Mouse (Mus musculus) yolk sac, embryonic 10.5 days (tissue): ENCODE measurements around the gene Mphosph9.
A peak's percentile ranks its signal among the peaks of the same experiment; 100 is the strongest.

Experiments used
- DNase-seq: peaks from one replicate; pipeline ENCODE4 v3.0.0-alpha.2; 2017; ENCODE audit warnings: low spot score

Mphosph9 gene

DNA sequence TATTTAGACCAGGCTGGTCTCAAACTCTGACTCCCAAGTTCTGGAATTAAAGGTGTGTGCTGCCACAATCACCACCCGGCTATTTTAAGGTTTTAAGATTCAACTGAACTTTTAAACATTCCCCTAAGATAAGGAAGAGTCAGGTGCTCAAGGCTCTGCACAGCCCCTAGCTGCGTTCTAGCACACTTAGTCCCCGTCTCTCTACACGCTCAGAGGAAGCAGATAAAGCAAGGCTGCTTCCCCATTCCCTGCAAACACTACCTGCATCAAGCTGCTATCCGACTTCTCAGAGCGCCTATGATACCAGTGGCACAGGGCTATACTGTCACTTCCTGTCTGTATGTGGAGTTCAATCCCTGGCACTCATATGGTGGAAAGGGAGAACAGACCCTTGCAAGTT lies 60.1 kb downstream of the Mphosph9 start:
- no peak for DNase-seq

DNA sequence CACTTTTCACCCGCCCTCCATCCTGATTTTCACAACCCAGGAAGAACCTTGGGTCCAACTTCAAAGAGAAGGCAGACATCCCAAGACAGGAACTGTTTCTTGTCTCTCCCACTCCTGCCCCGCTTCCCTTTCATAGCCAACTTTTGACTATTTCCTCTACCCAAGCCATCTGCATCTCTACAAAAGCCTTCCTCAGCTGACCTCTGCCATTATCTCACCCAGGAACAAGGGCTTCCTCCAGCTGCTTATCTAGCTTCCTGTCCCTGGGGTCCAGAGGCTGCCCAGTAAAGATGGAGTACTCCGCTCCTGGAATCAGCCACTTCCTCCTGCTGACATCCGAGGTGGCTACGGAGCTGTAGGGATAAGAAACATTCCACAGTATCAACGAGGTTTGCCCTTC lies 61.0 kb downstream of the Mphosph9 start:
- DNase-seq = no peak

DNA sequence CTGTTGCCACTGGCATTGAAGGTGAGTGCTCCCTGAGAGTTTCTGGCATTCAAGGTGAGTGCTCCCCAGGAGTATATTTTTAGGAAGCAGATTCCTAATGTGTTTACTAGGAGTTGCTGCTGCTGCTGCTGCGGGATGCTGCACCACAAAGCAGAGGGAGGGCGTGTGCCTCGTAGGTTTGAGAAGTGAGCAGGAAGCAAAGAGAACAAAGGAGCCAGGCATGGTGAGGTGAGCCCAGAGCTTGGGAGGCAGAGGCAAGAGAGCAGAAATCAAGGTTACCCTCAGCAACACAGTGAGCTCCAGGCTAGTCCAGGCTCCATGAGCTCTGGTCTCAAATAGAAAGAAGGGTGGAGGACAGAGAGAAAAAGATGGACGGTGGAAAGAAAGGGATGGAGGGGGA lies 64.5 kb downstream of the Mphosph9 start:
- DNase-seq = no peak

DNA sequence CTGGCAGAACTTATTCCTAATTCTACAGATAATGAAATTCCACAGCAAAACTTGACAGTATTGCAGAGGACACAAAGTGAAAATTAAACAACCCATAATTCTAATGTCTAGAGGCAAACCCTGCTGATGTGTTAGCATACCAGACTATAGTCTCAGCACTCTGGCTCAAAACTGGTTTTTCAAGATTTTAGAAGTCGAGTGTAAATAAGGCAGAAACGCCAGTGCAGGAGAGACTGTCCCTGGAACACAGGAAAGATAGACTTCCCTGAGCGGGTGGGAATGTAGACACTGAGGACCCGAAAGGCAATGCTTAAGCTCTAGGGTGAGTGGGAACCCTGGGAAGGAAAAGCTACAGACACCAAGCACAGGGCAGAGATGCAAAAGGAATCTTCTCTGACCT lies 65.7 kb downstream of the Mphosph9 start:
- DNase-seq = no peak

DNA sequence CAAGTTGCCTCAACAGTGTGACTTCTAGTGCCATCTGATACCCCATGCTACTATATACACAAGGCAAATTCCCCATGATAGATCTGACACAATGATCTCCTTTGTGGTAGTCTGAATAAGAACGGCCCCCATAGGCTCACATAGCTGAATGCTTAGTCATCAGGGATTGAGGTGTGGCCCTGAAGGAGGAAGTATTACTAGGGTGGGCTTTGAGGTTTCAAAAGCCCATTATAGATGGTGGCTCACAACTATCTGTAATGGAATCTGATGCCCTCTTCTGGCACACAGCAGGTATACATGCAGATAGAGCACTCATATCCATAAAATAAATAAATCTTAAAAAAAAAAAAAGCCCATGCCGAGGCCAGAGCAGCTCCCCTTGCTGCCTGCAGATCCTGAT lies 68.6 kb downstream of the Mphosph9 start:
- DNase-seq = no peak

DNA sequence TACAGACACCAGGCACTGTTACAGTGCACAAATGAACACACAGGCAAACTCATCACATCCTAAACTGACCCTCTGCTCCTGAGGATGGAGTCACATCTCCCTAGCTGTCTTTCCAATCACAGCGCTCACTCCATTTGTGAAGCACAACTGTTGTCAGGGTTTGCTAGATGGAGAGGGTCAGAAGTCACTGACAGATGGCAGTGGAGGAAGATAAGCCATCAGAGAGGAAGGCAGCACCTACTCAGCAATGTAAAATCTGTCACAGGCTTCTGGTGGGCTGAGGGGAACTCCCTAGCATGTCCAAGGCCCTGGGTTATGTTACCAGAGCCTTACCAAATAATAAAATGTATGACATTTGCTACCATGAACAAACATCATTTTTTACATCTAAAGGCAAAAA lies 69.7 kb downstream of the Mphosph9 start:
- no peak for DNase-seq

DNA sequence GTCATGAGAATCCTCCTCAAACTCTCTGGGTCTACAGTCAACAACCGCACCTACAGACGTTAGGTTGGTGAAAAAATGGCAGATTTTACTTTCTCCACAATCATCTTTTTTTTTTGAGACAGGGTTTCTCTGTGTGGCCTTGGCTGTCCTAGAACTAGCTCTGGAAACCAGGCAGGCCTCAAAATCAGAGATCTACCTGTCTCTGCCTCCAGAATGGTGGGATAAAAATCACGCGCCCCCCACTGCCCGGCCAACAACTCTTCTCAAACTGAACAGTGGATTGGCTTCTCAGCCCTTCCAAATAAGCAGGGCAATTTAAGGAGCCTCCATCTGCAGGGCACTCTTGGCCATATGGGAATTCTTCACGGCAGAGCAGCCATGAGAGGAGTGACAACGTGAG lies 72.6 kb downstream of the Mphosph9 start:
- DNase-seq = no peak

DNA sequence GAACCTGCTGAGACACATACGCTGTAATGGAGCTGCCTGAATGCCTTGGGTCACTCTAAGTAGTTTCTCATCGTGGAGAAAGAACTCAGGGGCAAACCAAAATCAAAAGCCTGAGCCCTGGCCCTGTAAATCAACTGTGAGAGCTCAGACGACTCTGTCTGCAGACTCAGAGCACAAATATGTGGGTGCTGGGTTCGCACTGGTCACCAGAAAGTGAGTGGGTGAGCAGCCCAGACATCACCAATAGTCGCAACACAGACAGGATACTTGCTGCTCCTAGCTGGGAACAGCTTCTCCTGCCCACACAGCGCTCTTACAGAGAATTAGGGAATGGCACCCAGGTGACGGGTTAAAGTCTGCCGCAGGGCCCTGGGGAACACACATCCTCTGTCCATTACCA lies 74.2 kb downstream of the Mphosph9 start:
- DNase-seq = no peak

DNA sequence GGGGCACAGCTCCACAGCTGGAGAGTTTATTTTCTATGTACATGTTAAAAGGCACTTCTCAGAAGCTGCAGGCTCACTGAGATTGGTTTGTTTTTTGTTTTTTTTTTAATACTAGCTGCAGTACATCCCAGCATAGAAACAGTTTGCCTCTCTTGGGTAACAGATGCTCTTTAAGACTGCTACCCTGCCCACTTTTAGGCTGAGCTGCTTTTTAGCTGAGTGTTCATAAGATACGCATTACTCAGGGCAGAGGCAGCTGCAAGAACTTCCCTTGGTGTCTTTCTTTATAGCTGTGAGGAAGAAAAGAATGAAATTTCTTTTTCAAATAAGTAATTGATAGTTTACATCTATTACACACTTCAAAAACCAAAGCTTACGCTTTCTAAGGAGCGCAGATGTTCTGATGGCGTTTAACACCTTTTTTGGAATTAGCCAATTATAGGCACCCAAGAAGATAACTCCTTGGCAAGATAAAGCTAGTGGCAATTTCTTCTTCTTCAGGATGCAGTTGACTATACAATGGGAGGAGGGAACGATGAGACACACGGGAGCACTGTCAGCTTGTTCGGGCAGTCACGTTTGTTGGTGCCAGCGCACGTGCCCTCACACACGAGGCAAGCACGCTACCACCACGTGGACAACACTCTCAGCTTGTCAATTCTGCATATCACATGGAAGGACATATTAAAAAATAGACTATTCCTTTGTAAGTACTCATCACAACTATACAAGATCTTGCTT lies 75.0 kb downstream of the Mphosph9 start:
- DNase-seq = no peak

DNA sequence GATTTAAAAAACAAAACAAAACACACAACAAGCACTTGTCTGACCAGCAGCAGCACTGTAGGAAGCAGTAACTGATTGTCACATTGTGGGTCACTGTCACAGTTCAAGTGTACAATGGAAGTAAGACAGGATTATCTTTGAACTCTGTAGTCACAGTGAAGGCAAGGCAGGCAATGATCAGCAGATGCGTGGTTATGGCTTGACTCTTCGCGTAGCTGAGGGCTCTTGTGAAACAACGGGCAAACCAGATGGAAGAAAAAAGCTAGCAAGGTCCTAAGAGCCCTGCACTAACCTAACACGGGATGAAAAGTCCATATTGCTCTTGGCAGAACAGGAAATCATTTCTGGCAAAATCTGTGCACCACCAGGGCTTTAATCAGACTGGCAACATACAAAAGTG lies 76.7 kb downstream of the Mphosph9 start:
- DNase-seq = no peak

DNA sequence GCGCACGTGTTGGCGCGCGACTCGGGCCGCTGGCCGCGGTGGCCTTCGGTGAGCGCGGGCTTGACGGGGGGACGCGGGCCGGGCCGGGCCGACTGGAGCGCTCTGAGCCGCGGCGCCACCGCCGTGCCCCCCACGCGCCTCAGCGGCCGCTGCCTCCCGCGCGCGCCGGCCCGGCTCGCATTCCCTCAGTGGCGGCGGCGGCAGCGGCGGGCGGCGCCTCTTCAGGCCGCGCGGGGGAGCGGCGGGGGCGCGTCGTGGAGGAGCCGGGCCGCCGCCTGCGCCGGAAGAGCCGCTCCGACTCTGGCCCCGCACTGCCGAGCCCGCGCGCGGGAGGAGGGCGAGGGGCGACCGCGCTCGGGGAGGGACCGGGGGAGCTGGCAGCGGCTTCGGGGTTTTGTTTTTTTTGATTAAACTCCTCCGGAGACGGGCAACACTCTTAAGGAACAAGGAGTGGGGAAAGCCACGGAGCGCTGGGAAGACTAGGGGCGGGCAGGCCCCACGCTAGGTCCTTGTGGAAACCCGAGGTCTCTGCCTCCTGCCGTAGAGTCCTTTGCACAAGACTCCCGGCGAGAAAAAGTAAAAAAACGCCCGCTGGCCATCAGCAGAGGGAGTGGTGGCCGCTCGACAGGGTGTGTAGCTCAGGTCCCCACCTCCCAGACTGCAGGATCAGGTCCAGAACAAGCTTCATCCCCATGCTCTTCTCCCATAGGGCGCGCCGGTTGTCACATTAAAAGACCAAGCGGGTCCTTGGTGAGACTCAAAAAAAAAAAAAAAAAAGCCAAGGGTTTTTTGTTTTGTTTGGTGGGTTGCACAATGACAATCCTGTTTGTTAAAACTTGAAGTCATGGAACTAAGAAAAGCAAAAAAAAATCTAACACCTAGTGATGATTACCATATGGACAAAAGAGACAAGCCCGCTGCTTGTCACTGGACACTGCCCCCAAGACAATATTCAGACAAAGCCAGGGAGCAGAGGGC lies 77.9 kb downstream of the Mphosph9 start, which contains the start of gene Pitpnm2:
TSS of gene Pitpnm2 (minus strand) at position 147 of the 978 bp plus-strand sequence.
- no peak for DNase-seq

DNA sequence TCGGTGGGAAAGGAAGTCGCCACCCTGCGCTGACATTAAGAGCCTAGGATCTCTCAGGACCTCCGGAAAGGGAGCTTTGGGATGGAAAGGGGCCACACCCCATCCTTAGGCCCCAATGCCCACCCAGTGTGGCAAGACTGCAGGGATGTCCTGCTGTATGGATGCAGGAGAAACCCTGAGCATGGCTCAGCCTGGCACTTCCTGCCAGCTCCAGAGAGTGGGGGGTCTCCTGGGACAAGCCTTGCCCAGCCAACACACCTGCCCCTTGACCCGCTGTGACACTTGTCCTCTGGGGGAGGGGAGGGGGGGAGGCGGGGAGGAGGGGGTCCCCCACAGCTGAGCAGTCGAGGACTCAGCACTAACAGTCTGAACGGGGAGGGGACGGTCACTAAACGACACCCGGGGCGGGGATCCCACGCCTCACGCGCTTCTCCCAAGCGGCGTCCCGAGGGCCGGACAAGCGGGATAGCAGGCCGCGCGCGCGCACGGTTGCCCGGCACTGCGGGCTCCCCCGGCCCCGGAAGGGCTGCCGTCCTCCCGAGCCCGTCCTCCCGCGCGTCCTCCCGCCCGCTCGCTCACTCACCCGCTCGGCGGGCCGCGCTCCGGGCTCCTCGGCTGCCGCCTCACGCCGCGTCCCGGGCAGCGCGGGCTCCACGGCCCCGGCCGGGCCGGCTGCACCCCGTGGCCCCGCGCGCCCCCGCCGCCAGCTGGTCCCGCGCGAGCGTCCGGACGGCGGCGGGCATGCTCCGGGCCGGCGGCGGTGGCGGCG lies 78.7 kb downstream of the Mphosph9 start:
- peak; percentile 59 for DNase-seq

DNA sequence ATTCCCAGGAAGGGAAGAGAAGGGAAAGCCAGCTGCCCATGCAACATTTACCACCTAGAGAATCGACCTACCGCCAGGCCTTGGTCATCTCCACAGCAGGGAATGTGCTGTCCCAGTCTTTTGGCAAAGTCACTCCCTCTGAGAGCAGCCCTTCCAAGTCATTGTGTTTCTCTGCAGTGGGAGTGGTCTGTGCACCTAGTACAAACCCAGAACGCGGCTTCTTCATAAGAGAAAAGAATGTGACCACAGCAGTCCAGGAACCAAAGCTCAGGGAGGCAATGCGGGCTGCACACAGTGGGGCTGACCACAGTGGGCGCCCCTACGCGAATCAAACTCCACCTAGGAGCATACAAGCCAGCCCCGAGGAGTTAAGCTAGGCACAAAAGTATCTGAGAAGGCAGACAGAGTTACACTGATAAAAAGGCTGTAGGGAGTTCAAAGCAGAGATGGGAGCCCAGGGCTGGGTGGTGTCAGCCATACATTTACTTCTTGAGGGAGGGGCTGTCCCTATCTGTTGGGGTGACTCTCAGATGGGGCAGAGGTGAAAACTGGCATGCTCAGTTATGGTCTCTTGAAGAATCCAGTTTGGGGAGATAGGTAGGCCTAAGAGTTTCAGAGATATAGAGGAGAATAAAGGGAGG lies 79.7 kb downstream of the Mphosph9 start:
- DNase-seq = no peak

DNA sequence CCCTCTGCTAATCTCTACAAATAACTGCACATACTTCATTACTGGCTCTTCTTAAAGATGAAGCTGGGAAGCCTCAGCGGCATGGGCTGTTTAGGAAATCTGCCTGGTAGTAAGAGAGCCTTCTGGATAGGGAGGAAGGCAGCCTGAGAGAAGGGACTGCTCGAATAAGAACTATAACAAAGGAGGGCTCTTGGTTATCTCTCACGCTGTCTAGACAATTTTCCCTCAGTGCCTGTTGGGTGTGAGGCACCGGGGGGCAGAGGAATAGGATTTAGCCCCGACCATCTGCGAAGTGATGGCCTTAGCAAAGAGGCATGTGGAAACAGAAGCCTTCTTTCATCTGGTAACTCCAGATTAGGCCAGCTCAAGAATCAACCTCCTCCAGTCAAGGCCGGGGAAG lies 80.5 kb downstream of the Mphosph9 start:
- no peak for DNase-seq

DNA sequence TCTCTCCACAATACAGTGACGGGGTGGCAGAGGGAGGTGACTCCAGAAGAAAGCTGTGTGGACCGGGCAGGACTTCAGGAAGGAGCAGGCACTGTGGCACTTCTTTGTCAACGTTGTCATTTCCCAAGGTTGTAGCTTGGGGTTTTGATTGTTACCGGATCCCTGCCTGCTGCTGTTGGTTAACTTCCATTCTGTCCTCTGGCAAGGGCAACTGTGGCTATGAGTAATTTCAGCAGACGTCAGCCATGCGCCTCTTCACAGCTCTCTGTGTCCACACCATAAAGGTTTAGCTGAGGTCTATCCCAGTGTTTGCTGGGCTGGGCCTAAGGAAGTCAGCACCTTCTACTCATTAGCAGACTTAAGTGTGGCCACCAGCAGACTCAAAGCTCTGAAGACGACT lies 82.9 kb downstream of the Mphosph9 start:
- DNase-seq = no peak

DNA sequence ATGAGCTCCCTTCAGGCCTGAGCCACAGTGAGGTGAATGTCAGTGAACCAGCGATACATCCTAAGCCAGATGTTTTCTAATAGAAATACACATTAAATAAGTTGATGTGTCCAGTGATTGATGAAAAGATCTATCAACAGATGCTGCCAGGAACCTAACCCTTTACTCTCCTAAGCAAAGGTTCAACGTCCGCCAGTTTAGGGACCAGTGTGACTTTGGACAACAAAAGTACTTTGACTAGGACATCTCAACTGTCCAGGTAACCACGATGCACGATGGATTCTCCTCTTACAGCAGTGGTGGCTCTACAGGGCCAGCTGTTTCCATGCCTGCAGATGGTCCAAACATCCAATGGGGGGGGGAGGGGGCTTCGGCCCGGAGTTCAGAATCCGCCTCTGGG lies 83.3 kb downstream of the Mphosph9 start:
- no peak for DNase-seq

DNA sequence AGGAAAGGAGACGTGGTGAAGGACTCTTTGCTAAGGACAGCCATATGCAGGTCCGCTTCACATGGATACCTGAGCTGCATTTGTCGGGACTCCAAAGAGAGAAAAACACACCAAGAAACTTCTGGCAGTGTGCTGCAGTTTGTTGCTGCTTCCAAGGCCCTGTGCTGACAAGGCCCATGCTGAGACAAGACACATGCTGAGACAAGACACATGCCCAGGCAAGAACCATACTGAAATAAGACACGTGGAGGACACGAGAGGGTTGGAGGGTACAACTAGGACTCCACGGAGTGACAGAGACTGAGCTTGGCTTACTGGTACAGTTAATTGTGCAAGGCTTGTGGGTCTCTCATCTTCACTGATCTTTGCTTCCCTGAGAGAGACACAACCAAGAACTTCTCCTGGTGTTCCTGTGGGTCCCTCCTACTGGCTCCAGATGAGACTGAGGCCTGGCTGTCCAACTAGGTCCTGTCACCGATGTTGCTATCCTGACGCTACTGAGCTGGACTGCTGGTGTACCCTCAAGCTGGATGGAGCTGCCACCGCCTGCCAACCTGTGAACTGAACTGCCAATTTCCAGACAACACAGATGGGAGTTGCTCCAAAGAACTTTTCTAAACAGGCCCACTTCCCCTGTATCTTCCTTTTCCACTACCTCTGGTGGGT lies 84.4 kb downstream of the Mphosph9 start:
- DNase-seq = no peak

DNA sequence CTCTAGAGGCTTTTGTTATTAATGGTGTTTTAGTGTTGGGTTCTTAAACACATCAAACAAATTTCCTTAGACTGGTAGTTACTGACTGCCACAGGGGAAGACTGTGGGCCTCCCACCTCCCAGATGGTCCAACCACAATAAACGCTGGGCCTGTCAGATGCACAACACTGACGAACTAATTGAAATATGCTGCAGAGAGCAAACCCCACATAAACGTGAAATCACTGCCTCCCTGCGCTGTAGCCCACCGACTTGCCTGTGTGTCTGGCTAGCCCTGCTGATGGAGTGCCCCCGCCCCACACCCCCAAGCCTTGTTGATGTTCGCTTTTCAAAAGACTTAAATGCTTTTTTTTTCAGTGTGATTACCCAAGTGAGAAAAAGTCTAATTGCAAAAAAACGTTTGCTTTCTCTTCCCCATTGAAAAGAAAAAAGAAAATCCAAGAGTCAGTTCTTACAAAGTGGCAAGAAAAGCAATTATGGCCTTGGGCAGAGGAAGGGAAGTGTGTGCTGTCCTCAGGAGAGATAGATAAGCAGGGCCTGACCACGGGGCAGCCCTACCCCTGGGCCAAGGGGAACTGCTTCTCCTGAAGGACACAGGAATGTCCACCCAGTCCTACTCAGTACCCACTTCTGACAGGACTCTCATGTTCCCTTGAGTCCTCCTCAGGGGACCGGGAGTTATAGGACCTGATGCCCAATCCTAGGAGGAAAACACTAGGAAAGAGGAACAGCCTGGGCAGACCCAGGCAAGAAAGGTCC lies 85.9 kb downstream of the Mphosph9 start:
- DNase-seq = no peak

DNA sequence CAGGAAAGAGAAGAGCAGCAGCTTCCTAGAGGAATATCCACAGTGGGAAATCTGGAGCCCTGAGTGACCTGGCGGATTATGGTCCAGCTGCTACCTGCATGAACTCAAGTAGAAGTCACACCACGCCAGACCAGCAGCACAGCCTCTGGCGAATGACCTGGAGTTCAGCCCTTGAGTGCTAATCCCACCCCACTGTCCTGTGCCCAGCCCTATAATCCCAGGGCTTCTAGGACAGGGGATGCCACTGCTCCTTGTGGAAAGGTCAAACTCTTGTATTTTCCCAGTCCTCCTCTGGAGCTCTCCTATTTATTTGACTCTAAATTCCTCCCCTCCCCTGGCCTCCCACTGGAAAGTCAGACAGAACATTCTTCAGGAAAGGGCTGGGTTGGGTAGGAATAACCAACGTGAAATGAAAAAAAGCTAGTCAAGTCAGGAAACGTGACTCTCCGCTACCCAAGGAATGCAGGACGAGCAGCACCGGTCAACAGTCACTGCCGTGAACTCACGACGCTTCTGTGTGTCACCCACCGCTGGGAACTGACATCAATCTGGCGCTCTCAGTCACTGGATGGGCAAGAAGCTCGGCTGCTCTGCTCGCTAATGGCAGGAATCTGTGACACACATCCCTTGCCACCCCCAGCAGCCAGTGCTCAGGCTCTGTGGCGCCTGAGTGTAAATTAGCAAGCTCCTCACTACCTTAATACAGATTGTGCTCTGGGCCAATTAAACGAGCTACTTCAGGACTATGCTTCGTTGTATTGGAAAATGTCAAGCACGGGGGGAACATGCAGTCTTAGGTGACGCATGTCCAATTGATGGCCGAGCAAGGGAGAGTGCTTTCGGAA lies 86.7 kb downstream of the Mphosph9 start:
- no peak for DNase-seq

DNA sequence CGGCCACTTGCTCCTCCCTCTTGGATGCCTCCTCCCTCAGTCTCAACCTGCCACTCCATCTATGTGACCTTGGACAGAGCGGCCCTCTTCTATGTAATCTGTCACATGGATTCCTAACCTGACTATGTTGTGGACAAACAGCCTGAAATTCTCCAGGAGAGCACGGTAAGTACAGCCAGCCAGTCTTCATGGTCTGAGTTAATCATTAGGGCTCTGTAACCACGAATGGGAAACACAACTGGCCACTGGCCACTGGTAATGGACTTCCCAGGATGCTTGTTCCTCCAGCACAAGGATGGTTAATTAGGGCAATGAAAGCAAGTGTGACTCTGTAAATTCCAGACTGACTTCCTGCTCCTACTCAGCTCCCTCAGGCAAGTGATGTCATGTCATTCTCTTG lies 91.6 kb downstream of the Mphosph9 start:
- peak; percentile 64 for DNase-seq
